Mouse (Mus musculus) embryonic facial prominence, embryonic 14.5 days (tissue): ENCODE data around the gene Yjefn3. TPM values are rescaled to one million over a fixed set of nuclear protein-coding genes. Genes with fewer than 3 reads are reported as not detected.

ENCODE experiments used
- ATAC-seq: fragments of 200-750 bp; cut with Nextera tagmentation; 2 replicates; pipeline ENCODE4 v1.8.0; 2017; ENCODE audit warnings: low read depth, moderate number of reproducible peaks, moderate TSS enrichment
- DNase-seq: peaks from one replicate; pipeline ENCODE4 v3.0.0-alpha.2; 2015; ENCODE audit warnings: low spot score
- H3K27ac ChIP-seq: fragments of 300-500 bp; sonication (generic); replicated peaks from 2 replicates; pipeline ENCODE4 v1.5.1; 2014; ENCODE audit warnings: low read depth, mild to moderate bottlenecking, low read length, moderate library complexity
- H3K27me3 ChIP-seq: fragments of 300-500 bp; sonication (generic); replicated peaks from 2 replicates; pipeline ENCODE4 v1.6.1; 2014; ENCODE audit warnings: low read length; ENCODE audit not compliant: control insufficient read depth, insufficient read depth
- H3K36me3 ChIP-seq: fragments of 300-500 bp; sonication (generic); 2 replicates; pipeline ENCODE4 v1.6.1; 2014; ENCODE audit warnings: low read length, mixed read lengths; ENCODE audit not compliant: control insufficient read depth, insufficient read depth
- H3K4me1 ChIP-seq: fragments of 300-500 bp; sonication (generic); 2 replicates; pipeline ENCODE4 v1.6.1; 2014; ENCODE audit warnings: antibody characterized with exemption, low read length; ENCODE audit not compliant: control insufficient read depth, insufficient read depth
- H3K4me2 ChIP-seq: fragments of 300-500 bp; sonication (generic); 2 replicates; pipeline ENCODE4 v1.6.1; 2014; ENCODE audit warnings: low read depth, mild to moderate bottlenecking, low read length, moderate library complexity, mixed read lengths
- H3K4me3 ChIP-seq: fragments of 300-500 bp; sonication (generic); 2 replicates; pipeline ENCODE4 v1.5.1; 2014; ENCODE audit warnings: low read depth, mild to moderate bottlenecking, low read length
- H3K9ac ChIP-seq: fragments of 300-500 bp; sonication (generic); 2 replicates; pipeline ENCODE4 v1.6.1; 2014; ENCODE audit warnings: low read depth, mild to moderate bottlenecking, low read length, moderate library complexity, mixed read lengths
- H3K9me3 ChIP-seq: fragments of 300-500 bp; sonication (generic); 2 replicates; pipeline ENCODE4 v1.6.1; 2016; ENCODE audit warnings: low read length; ENCODE audit not compliant: control insufficient read depth
- WGBS: fragments of 180-500 bp; shearing (Covaris S2); extraction: QIAGEN DNeasy Blood & Tissue Kit; methylation state at CpG from one replicate; pipeline ENCODE4 v1.1.7; 2014; 5-methylcytosine and 5-hydroxymethylcytosine counted together
- polyA plus RNA-seq: library from polyadenylated mRNA; unstranded; fragments of >200 nt; fragmentation: Nextera tagmentation; extraction: Ambion mirVana; gene quantifications from 2 replicates; pipeline ENCODE4 v1.2.1, GENCODE M21; 2014

Yjefn3 gene
- polyA plus RNA-seq, 1 experiment from 2014 or later = 3.8 TPM

GRCm38 (mm10) chr8:69900895-69901451 lies 1.5 kb downstream of the Yjefn3 start:
- DNase-seq (no peak), ATAC-seq (no peak)
- Histone ChIP-seq H3K9ac (peak overlapping the region; percentile 80), H3K4me1 (peaks cover 24% of the 10 kb centered on the region), H3K4me2 (peak overlapping the region; percentile 97), H3K36me3 (0 out of 2 replicates have a peak, but pooled peaks cover 17% of the 10 kb centered on the region), H3K27ac (peak overlapping the region; percentile 87), H3K9me3 (no peaks in the 10 kb centered on the region), H3K27me3 (no peaks in the 10 kb centered on the region), H3K4me3 (peak overlapping the region; percentile 68)
- 18% methylated on average over 12 of the region's 12 CpGs for WGBS

GRCm38 (mm10) chr8:69899876-69900275 lies 2.6 kb downstream of the Yjefn3 start:
- peak overlapping the region; percentile 97; the same call in 1 of the 2 replicates for H3K4me2 ChIP-seq
- 92% methylated on average over 2 of the region's 2 CpGs for WGBS

GRCm38 (mm10) chr8:69897857-69898256 lies 4.7 kb downstream of the Yjefn3 start:
- Histone ChIP-seq H3K9ac (no peak overlapping the region), H3K4me3 (no peak overlapping the region), H3K27me3 (no peaks in the 10 kb centered on the region), H3K9me3 (no peaks in the 10 kb centered on the region), H3K4me2 (no peak overlapping the region), H3K4me1 (peaks cover 16% of the 10 kb centered on the region), H3K36me3 (peaks cover 30% of the 10 kb centered on the region; the same call in 1 of the 2 replicates), H3K27ac (no peak overlapping the region)
- DNase-seq (no peak), ATAC-seq (no peak)
- WGBS = 85% methylated on average over 6 of the region's 6 CpGs

More at GRCm38 (mm10) chr8:69899876-69900275, 2.6 kb downstream of the Yjefn3 start:
- ATAC-seq (no peak), DNase-seq (no peak)
- H3K27ac ChIP-seq = no peak overlapping the region
- no peaks in the 10 kb centered on the region for H3K9me3 ChIP-seq
- H3K9ac ChIP-seq = no peak overlapping the region
- H3K4me3 ChIP-seq = no peak overlapping the region
- no peaks in the 10 kb centered on the region for H3K27me3 ChIP-seq
- 0 out of 2 replicates have a peak, but pooled peaks cover 17% of the 10 kb centered on the region for H3K36me3 ChIP-seq
- H3K4me1 ChIP-seq = peaks cover 24% of the 10 kb centered on the region

GRCm38 (mm10) chr8:69895772-69896451 lies 6.6 kb downstream of the Yjefn3 start:
- Histone ChIP-seq H3K9ac (no peak overlapping the region), H3K27me3 (0 out of 2 replicates have a peak, but pooled peaks cover 4% of the 10 kb centered on the region), H3K9me3 (no peaks in the 10 kb centered on the region), H3K36me3 (peaks cover 38% of the 10 kb centered on the region; the same call in 1 of the 2 replicates), H3K4me3 (no peak overlapping the region), H3K27ac (no peak overlapping the region), H3K4me1 (peaks cover 12% of the 10 kb centered on the region), H3K4me2 (no peak overlapping the region)
- DNase-seq (no peak), ATAC-seq (no peak)
- 64% methylated on average over 4 of the region's 4 CpGs for WGBS

DNA sequence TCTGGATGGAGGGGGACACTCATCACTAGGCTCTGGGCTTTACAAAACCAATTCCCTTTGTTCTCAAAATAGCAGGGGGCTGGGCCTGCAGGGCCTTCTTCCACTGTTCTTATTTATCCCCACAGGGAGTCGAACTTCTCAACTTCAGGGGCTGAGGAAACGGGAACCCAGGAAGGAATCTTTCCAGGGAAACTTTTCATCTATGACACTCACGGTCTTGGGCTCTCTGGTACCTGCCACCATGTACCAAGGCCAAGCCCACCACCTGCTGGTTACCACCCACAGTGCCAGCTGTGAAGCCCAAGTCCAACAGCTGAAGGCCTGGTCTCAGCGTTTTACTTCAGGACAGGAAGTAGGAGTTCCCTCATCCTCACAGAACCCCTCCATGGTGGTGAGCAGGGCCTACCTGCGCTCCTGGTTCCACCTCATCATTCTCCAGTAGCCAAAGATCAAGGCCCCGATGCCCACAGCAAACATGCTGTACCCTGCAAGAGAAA lies 7.6 kb downstream of the Yjefn3 start:
- peaks cover 14% of the 10 kb centered on the region for H3K27me3 ChIP-seq
- WGBS = 64% methylated on average over 6 of the region's 6 CpGs
- H3K27ac ChIP-seq = no peak overlapping the region
- peaks cover 38% of the 10 kb centered on the region; the same call in 1 of the 2 replicates for H3K36me3 ChIP-seq
- no peaks in the 10 kb centered on the region for H3K9me3 ChIP-seq
- DNase-seq = no peak
- H3K9ac ChIP-seq = no peak overlapping the region
- ATAC-seq = no peak
- H3K4me2 ChIP-seq = no peak overlapping the region
- no peak overlapping the region for H3K4me3 ChIP-seq
- peaks cover 3% of the 10 kb centered on the region; the same call in 1 of the 2 replicates for H3K4me1 ChIP-seq

- WGBS = 33% methylated on average over 17 of the region's 17 CpGs
- ATAC-seq = no peak
These were observed 8.6 kb downstream of the Yjefn3 start for GRCm38 (mm10) chr8:69893863-69894262.

GRCm38 (mm10) chr8:69890813-69891241 lies 11.7 kb downstream of the Yjefn3 start:
- 41% methylated on average over 15 of the region's 19 CpGs for WGBS
- DNase-seq = peak; percentile 36
- Histone ChIP-seq H3K4me3 (no peak overlapping the region), H3K4me1 (peaks cover 11% of the 10 kb centered on the region; the same call in 1 of the 2 replicates), H3K4me2 (no peak overlapping the region), H3K9me3 (no peaks in the 10 kb centered on the region), H3K9ac (no peak overlapping the region), H3K27me3 (peaks cover 54% of the 10 kb centered on the region), H3K27ac (no peak overlapping the region), H3K36me3 (peaks cover 21% of the 10 kb centered on the region; the same call in 1 of the 2 replicates)
- no peak for ATAC-seq

More at GRCm38 (mm10) chr8:69893863-69894262, 8.6 kb downstream of the Yjefn3 start:
- H3K4me3 ChIP-seq = no peak overlapping the region
- no peak overlapping the region for H3K27ac ChIP-seq
- H3K4me1 ChIP-seq = peaks cover 3% of the 10 kb centered on the region; the same call in 1 of the 2 replicates
- no peak overlapping the region for H3K4me2 ChIP-seq
- no peak overlapping the region for H3K9ac ChIP-seq
- no peaks in the 10 kb centered on the region for H3K9me3 ChIP-seq
- peaks cover 24% of the 10 kb centered on the region for H3K27me3 ChIP-seq
- DNase-seq = no peak
- peaks cover 38% of the 10 kb centered on the region; the same call in 1 of the 2 replicates for H3K36me3 ChIP-seq

GRCm38 (mm10) chr8:69888902-69889301 lies 13.6 kb downstream of the Yjefn3 start:
- H3K27ac ChIP-seq = no peak overlapping the region
- H3K9me3 ChIP-seq = no peaks in the 10 kb centered on the region
- 1% methylated on average over 15 of the region's 32 CpGs for WGBS
- peak overlapping the region; percentile 54 for H3K4me2 ChIP-seq
- DNase-seq = no peak
- ATAC-seq = no peak
- H3K4me3 ChIP-seq = peak overlapping the region; percentile 35
- peaks cover 18% of the 10 kb centered on the region; the same call in 1 of the 2 replicates for H3K36me3 ChIP-seq
- H3K9ac ChIP-seq = 0 out of 2 replicates have a peak overlapping the region, but pooled peaks have one; percentile 14
- H3K27me3 ChIP-seq = peaks cover 74% of the 10 kb centered on the region
- H3K4me1 ChIP-seq = peaks cover 11% of the 10 kb centered on the region; the same call in 1 of the 2 replicates
